Comparison of ENCODE assay signal across 9 mouse cellular contexts in genomic region chr2:131949767-131950597, GRCm38 (mm10). TPM values are rescaled to one million over a fixed set of nuclear protein-coding genes. Genes with fewer than 3 reads are reported as not detected.
A peak's percentile ranks its signal among the peaks of the same experiment; 100 is the strongest.
DNase-seq lines count a peak whose midpoint lies in the region; ATAC-seq and TF ChIP-seq lines count a peak whose summit lies in the region.
"Had no signal": no experiment of that assay in that cellular context is flagged by ENCODE, and none has a peak within 500 bp of the region (broad histone marks: within the 10 kb centered on the region; RNA-seq: fewer than 3 reads in every experiment).

No protein-coding gene starts in this region.

- peak; percentile 82 for TF ChIP-seq CTCF in kidney, postnatal 0 days (IDR thresholded peaks at IDR 0.05; ENCODE audit: low read depth)

- ATAC-seq in kidney, postnatal 0 days (replicated peaks; ENCODE audit: low FRiP score, low read depth), result no peak
- ATAC-seq in megakaryocyte, adult 5-6 weeks (ENCODE audit: poor library complexity, severe bottlenecking), result peak; percentile 60; the same call in 1 of the 2 replicates

- no peak overlapping the region for H3K4me2 ChIP-seq in kidney, postnatal 0 days (ENCODE audit: low read length)

- no peaks in the 10 kb centered on the region; the same call in 1 of the 2 replicates for H3K27me3 ChIP-seq in kidney, postnatal 0 days (ENCODE audit: insufficient read depth, low read length)

- WGBS in kidney, postnatal 0 days, result 50% methylated on average over 9 of the region's 9 CpGs

- no peaks in the 10 kb centered on the region for H3K36me3 ChIP-seq in kidney, postnatal 0 days (ENCODE audit: insufficient read depth, low read length)

- no peaks in the 10 kb centered on the region for H3K9me3 ChIP-seq in kidney, postnatal 0 days (replicated peaks; ENCODE audit: low read length)

- H3K4me1 ChIP-seq in kidney, postnatal 0 days (replicated peaks; ENCODE audit: insufficient read depth, low read length), result peaks cover 15% of the 10 kb centered on the region

- H3K4me3 ChIP-seq in kidney, postnatal 0 days (replicated peaks; ENCODE audit: low read depth, low read length), result no peak overlapping the region
- H3K4me3 ChIP-seq: myocyte had no signal

- H3K27ac ChIP-seq in kidney, postnatal 0 days, result no peak overlapping the region

- peak; percentile 60 for DNase-seq in A20 (ENCODE audit: low read depth, low spot score)
- DNase-seq in CD4-positive, CD25-positive, alpha-beta regulatory T cell, adult 2 months (ENCODE audit: low read depth, low spot score), result peak; percentile 73
- DNase-seq in cerebellum, adult 8-10 months, result peak; percentile 54
- DNase-seq in heart, adult 8-10 months (ENCODE audit: low spot score), result peak; percentile 57
- peak; percentile 74 for DNase-seq in kidney, postnatal 0 days (ENCODE audit: low spot score)
- peak; percentile 69 to 78 for DNase-seq in right cerebral cortex, postnatal 10 days (ENCODE audit: low spot score in 2 of 2)

- no peak overlapping the region for H3K9ac ChIP-seq in kidney, postnatal 0 days (ENCODE audit: low read depth, low read length)

RNA-seq across cellular contexts. Expression of gene Prnd, which starts 0.7 kb away (rescaled TPM):
- 1 to 10 TPM in 2 of 4 experiments, under 1 TPM in 2; 0.22 to 1.8 (median 1.2) TPM for total RNA-seq in heart, adult 8-10 months (2022)
- polyA plus RNA-seq in kidney, postnatal 0 days (2015; fragmentation: Nextera tagmentation; extraction: Ambion mirVana), result 14.1 and 17.0 TPM in 2 replicates
- total RNA-seq in megakaryocyte, adult 5-6 weeks (2015), result not detected in 2 replicates
- not detected in 2 replicates for total RNA-seq in megakaryocyte, adult 5-6 weeks (2017)
- polyA plus RNA-seq: myocyte had no signal

RNA-seq across cellular contexts. Expression of gene Prn, which starts 40.2 kb away (rescaled TPM):
- under 1 TPM in 3 of 4 experiments, not detected in 1; 0.20 to 0.69 (median 0.38) TPM for total RNA-seq in heart, adult 8-10 months (2022)
- polyA plus RNA-seq in kidney, postnatal 0 days (2015; fragmentation: Nextera tagmentation; extraction: Ambion mirVana), result 0.20 TPM in 1 of 2 replicates, not detected in the other
- total RNA-seq in megakaryocyte, adult 5-6 weeks (2015), result not detected in 2 replicates
- not detected in 2 replicates for total RNA-seq in megakaryocyte, adult 5-6 weeks (2017)
- polyA plus RNA-seq: frontal cortex, adult 2 months had no signal

RNA-seq across cellular contexts. Expression of gene Prnp, which starts 40.3 kb away (rescaled TPM):
- total RNA-seq in heart, adult 8-10 months (2022), result 100 to 1,000 TPM; 135 to 164 (median 149) TPM
- 63.8 and 69.9 TPM in 2 replicates for polyA plus RNA-seq in kidney, postnatal 0 days (2015; fragmentation: Nextera tagmentation; extraction: Ambion mirVana)
- 0.80 and 1.6 TPM in 2 replicates for total RNA-seq in megakaryocyte, adult 5-6 weeks (2015)
- total RNA-seq in megakaryocyte, adult 5-6 weeks (2017), result 1.7 and 2.0 TPM in 2 replicates

Comparison
In these comparisons a context has a peak if more than half of its experiments do, and no peak if none do; other contexts are left out.
1. RNA of gene Prnp, which starts 40.3 kb away (total RNA-seq): 135 to 164 TPM in heart, adult 8-10 months; 0.80 to 2.0 TPM in megakaryocyte, adult 5-6 weeks; every median in the first group is over 10 times any median in the second.
2. Peak in every context shown above with its lines, with median percentiles within 50 percentile points of each other: DNase-seq.